Mouse (Mus musculus) heart, postnatal 0 days (tissue): ENCODE data around the gene Slc25a36. TPM values are rescaled to one million over a fixed set of nuclear protein-coding genes. Genes with fewer than 3 reads are reported as not detected.

ENCODE experiments used
- ATAC-seq: fragments of 200-750 bp; cut with Nextera tagmentation; 2 replicates; pipeline ENCODE4 v1.8.0; 2017; ENCODE audit warnings: low read depth, moderate number of reproducible peaks, moderate library complexity; ENCODE audit not compliant: insufficient read depth
- DNase-seq: peaks from one replicate; pipeline ENCODE4 v3.0.0-alpha.2; 2016; ENCODE audit warnings: low spot score
- H3K27ac ChIP-seq: fragments of 300-500 bp; sonication (generic); 2 replicates; pipeline ENCODE4 v1.5.1; 2014; ENCODE audit warnings: low read depth, mild to moderate bottlenecking
- H3K27me3 ChIP-seq: fragments of 300-500 bp; sonication (generic); 2 replicates; pipeline ENCODE4 v1.6.1; 2014; ENCODE audit warnings: low read length, mixed read lengths; ENCODE audit not compliant: control insufficient read depth, insufficient read depth
- H3K36me3 ChIP-seq: fragments of 300-500 bp; sonication (generic); replicated peaks from 2 replicates; pipeline ENCODE4 v1.6.1; 2014; ENCODE audit warnings: low read length, mixed read lengths; ENCODE audit not compliant: control insufficient read depth, insufficient read depth
- H3K4me1 ChIP-seq: fragments of 300-500 bp; sonication (generic); 2 replicates; pipeline ENCODE4 v1.6.1; 2014; ENCODE audit warnings: antibody characterized with exemption; ENCODE audit not compliant: control insufficient read depth, insufficient read depth
- H3K4me2 ChIP-seq: fragments of 300-500 bp; sonication (generic); 2 replicates; pipeline ENCODE4 v1.6.1; 2014; ENCODE audit warnings: low read depth, mild to moderate bottlenecking, low read length, moderate library complexity
- H3K4me3 ChIP-seq: fragments of 300-500 bp; sonication (generic); 2 replicates; pipeline ENCODE4 v1.5.1; 2014; ENCODE audit warnings: low read depth, low read length
- H3K9ac ChIP-seq: fragments of 300-500 bp; sonication (generic); replicated peaks from 2 replicates; pipeline ENCODE4 v1.6.1; 2014; ENCODE audit warnings: low read depth, low read length, mixed read lengths
- H3K9me3 ChIP-seq: fragments of 300-500 bp; sonication (generic); replicated peaks from 2 replicates; pipeline ENCODE4 v1.6.1; 2016; ENCODE audit warnings: low read length; ENCODE audit not compliant: control insufficient read depth
- CTCF ChIP-seq: IDR thresholded peaks from 2 replicates; pipeline ENCODE4 v1.5.1; 2016; ENCODE audit warnings: antibody characterized with exemption, control low read depth, low read depth
- EP300 ChIP-seq: IDR thresholded peaks from 2 replicates; pipeline ENCODE4 v1.6.1; 2016; ENCODE audit warnings: antibody characterized with exemption, low read depth
- WGBS: fragments of 180-500 bp; shearing (Covaris S2); extraction: QIAGEN DNeasy Blood & Tissue Kit; methylation state at CpG from one replicate; pipeline ENCODE4 v1.1.7; 2014; 5-methylcytosine and 5-hydroxymethylcytosine counted together
- polyA plus RNA-seq: library from polyadenylated mRNA; unstranded; fragments of >200 nt; fragmentation: Nextera tagmentation; extraction: Ambion mirVana; gene quantifications from 2 replicates; pipeline ENCODE4 v1.2.1, GENCODE M21; 2015
- total RNA-seq: library from RNA; depleted of rRNA; stranded (reverse); fragments of >200 nt; gene quantifications from 2 replicates; pipeline ENCODE4 v1.2.3, GENCODE M21; 2014; ENCODE audit warnings: low replicate concordance

Slc25a36 gene
- total and polyA plus RNA-seq, 2 experiments from 2014 or later = 26.7 to 43.5 TPM

GRCm38 (mm10) chr9:97055906-97056305, 55.1 kb downstream of the Slc25a36 start:
- 55% methylated on average over 14 of the region's 14 CpGs for WGBS
- peaks cover 13% of the 10 kb centered on the region; the same call in 1 of the 2 replicates for H3K4me1 ChIP-seq
- peak; percentile 58; the same call in 1 of the 2 replicates for ATAC-seq

GRCm38 (mm10) chr9:97051176-97051575, 59.8 kb downstream of the Slc25a36 start:
- no peaks in the 10 kb centered on the region for H3K27me3 ChIP-seq
- H3K4me2 ChIP-seq = no peak overlapping the region
- 66% methylated on average over 8 of the region's 8 CpGs for WGBS
- H3K4me1 ChIP-seq = 0 out of 2 replicates have a peak, but pooled peaks cover 4% of the 10 kb centered on the region
- DNase-seq (no peak), ATAC-seq (no peak)
- 0 out of 2 replicates have a peak, but pooled peaks cover 9% of the 10 kb centered on the region for H3K9me3 ChIP-seq
- TF ChIP-seq EP300 (no peak), CTCF (no peak)
- H3K27ac ChIP-seq = no peak overlapping the region
- no peak overlapping the region for H3K9ac ChIP-seq
- H3K36me3 ChIP-seq = no peaks in the 10 kb centered on the region
- H3K4me3 ChIP-seq = no peak overlapping the region

More at GRCm38 (mm10) chr9:97055906-97056305, 55.1 kb downstream of the Slc25a36 start:
- no peak for DNase-seq
- no peaks in the 10 kb centered on the region for H3K27me3 ChIP-seq
- H3K4me3 ChIP-seq = no peak overlapping the region
- no peaks in the 10 kb centered on the region for H3K9me3 ChIP-seq
- no peaks in the 10 kb centered on the region for H3K36me3 ChIP-seq
- no peak overlapping the region for H3K4me2 ChIP-seq
- no peak overlapping the region for H3K27ac ChIP-seq
- no peak for TF ChIP-seq CTCF
- TF ChIP-seq EP300 = no peak
- no peak overlapping the region for H3K9ac ChIP-seq

- TF ChIP-seq EP300 = no peak
- no peak for TF ChIP-seq CTCF
- no peaks in the 10 kb centered on the region for H3K4me1 ChIP-seq
- H3K4me2 ChIP-seq = no peak overlapping the region
- DNase-seq (no peak), ATAC-seq (no peak)
- no peak overlapping the region for H3K4me3 ChIP-seq
- H3K36me3 ChIP-seq = no peaks in the 10 kb centered on the region
- H3K9ac ChIP-seq = no peak overlapping the region
- no peaks in the 10 kb centered on the region for H3K27me3 ChIP-seq
- WGBS = 74% methylated on average over 4 of the region's 4 CpGs
- H3K27ac ChIP-seq = no peak overlapping the region
- H3K9me3 ChIP-seq = 0 out of 2 replicates have a peak, but pooled peaks cover 9% of the 10 kb centered on the region
Measured at GRCm38 (mm10) chr9:97046240-97046639, 64.7 kb downstream of the Slc25a36 start.

- Histone ChIP-seq H3K9me3 (0 out of 2 replicates have a peak, but pooled peaks cover 3% of the 10 kb centered on the region), H3K36me3 (no peaks in the 10 kb centered on the region), H3K27me3 (no peaks in the 10 kb centered on the region), H3K4me3 (no peak overlapping the region), H3K4me2 (no peak overlapping the region), H3K4me1 (no peaks in the 10 kb centered on the region), H3K27ac (no peak overlapping the region), H3K9ac (no peak overlapping the region)
- ATAC-seq (no peak), DNase-seq (no peak)
- no peak for TF ChIP-seq CTCF
- no peak for TF ChIP-seq EP300
- 62% methylated on average over 8 of the region's 8 CpGs for WGBS
Measured at GRCm38 (mm10) chr9:97041633-97042032, 69.3 kb downstream of the Slc25a36 start.

- ATAC-seq (no peak), DNase-seq (no peak)
- H3K4me3 ChIP-seq = no peak overlapping the region
- TF ChIP-seq CTCF (no peak), EP300 (no peak)
- H3K36me3 ChIP-seq = no peaks in the 10 kb centered on the region
- WGBS = 76% methylated on average over 3 of the region's 3 CpGs
- H3K9me3 ChIP-seq = 0 out of 2 replicates have a peak, but pooled peaks cover 3% of the 10 kb centered on the region
- no peaks in the 10 kb centered on the region for H3K27me3 ChIP-seq
- H3K4me1 ChIP-seq = no peaks in the 10 kb centered on the region
- H3K4me2 ChIP-seq = no peak overlapping the region
- no peak overlapping the region for H3K27ac ChIP-seq
- H3K9ac ChIP-seq = no peak overlapping the region
Measured at GRCm38 (mm10) chr9:97038010-97038409, 72.9 kb downstream of the Slc25a36 start.

- Histone ChIP-seq H3K4me3 (no peak overlapping the region), H3K27me3 (no peaks in the 10 kb centered on the region), H3K36me3 (no peaks in the 10 kb centered on the region), H3K4me2 (no peak overlapping the region), H3K9me3 (0 out of 2 replicates have a peak, but pooled peaks cover 3% of the 10 kb centered on the region), H3K27ac (no peak overlapping the region), H3K9ac (no peak overlapping the region), H3K4me1 (no peaks in the 10 kb centered on the region)
- 77% methylated on average over 7 of the region's 7 CpGs for WGBS
- ATAC-seq (no peak), DNase-seq (no peak)
- TF ChIP-seq EP300 = no peak
- TF ChIP-seq CTCF = no peak
Measured at GRCm38 (mm10) chr9:97036656-97037055, 74.3 kb downstream of the Slc25a36 start.
